Mouse (Mus musculus): ENCODE measurements around the gene Hc. TPM values are rescaled to one million over a fixed set of nuclear protein-coding genes. Genes with fewer than 3 reads are reported as not detected.

The Hc gene
- polyA plus RNA-seq, 1 experiment from 2014 or later: not detected

DNA sequence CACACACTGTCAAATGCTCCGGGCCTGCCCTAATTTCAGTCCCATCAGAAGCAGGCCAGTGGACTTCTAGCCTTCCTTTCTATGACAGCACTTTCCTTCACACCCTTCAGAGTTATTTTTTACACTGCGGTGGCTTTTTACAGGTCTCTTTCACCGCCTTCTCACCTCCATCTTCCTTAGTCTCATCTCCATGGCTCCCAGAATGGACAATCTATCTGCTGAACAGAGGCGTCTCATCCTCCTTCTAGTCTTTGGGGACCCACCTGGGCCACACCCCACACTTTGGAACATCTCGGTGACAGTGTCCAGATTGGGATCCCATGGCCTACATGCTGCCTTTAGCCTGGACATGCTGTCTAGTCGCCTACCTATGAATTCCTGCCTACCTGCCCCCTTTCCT is 100.3 kb downstream of the Hc start:
- Histone ChIP-seq H3K27ac (replicated peaks; ENCODE audit: low read depth, low read length) (no peak overlapping the region), H3K9ac (ENCODE audit: low read depth, low read length) (peak overlapping the region; percentile 59), H3K4me2 (ENCODE audit: low read depth, low read length) (peak overlapping the region; percentile 57), H3K9me3 (ENCODE audit: control insufficient read depth, low read length) (no peaks in the 10 kb centered on the region), H3K4me1 (ENCODE audit: control insufficient read depth, insufficient read depth, low read length) (peaks cover 9% of the 10 kb centered on the region; the same call in 1 of the 2 replicates), H3K27me3 (replicated peaks; ENCODE audit: control insufficient read depth, insufficient read depth, low read length) (0 out of 2 replicates have a peak, but pooled peaks cover 4% of the 10 kb centered on the region), H3K36me3 (ENCODE audit: control insufficient read depth, insufficient read depth, low read length) (no peaks in the 10 kb centered on the region), H3K4me3 (ENCODE audit: low read depth, low read length) (peak overlapping the region; percentile 31)
- ATAC-seq (ENCODE audit: low read depth): no peak
- no peak for DNase-seq (ENCODE audit: low spot score)
- WGBS: 61% methylated on average over 6 of the region's 6 CpGs

GRCm38 (mm10) chr2:34960466-34960865 is 100.8 kb downstream of the Hc start:
- no peaks in the 10 kb centered on the region for H3K9me3 ChIP-seq (ENCODE audit: control insufficient read depth, low read length)
- no peak for ATAC-seq (ENCODE audit: low read depth)
- 89% methylated on average over 3 of the region's 5 CpGs for WGBS

DNA sequence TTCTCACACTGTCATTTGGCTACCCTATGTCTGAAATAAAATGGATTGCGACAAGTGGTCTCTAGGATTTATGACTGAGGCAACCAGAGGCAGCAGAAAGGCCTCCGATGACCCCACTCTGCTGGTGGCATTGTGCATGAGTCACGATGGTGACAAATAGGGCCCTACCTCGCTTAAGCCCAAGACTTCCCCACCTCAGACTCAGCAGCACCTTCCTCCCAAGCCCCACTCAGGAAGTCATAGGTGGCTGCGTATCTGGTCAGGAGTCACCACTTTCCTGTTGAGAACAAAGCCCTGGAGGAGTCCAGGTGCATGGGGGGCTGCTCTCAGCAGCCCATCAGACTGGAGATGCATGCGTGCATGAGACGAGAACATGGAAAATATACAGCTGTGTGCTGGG is 102.7 kb downstream of the Hc start:
- H3K9ac ChIP-seq (ENCODE audit: low read depth, low read length): no peak overlapping the region
- no peak overlapping the region for H3K4me3 ChIP-seq (ENCODE audit: low read depth, low read length)
- no peaks in the 10 kb centered on the region for H3K9me3 ChIP-seq (ENCODE audit: control insufficient read depth, low read length)
- no peak for DNase-seq (ENCODE audit: low spot score)
- 0 out of 2 replicates have a peak, but pooled peaks cover 4% of the 10 kb centered on the region for H3K4me1 ChIP-seq (ENCODE audit: control insufficient read depth, insufficient read depth, low read length)
- H3K4me2 ChIP-seq (ENCODE audit: low read depth, low read length): no peak overlapping the region
- 87% methylated on average over 7 of the region's 7 CpGs for WGBS
- 0 out of 2 replicates have a peak, but pooled peaks cover 4% of the 10 kb centered on the region for H3K27me3 ChIP-seq (replicated peaks; ENCODE audit: control insufficient read depth, insufficient read depth, low read length)
- no peak overlapping the region for H3K27ac ChIP-seq (replicated peaks; ENCODE audit: low read depth, low read length)
- ATAC-seq (ENCODE audit: low read depth): no peak
- H3K36me3 ChIP-seq (ENCODE audit: control insufficient read depth, insufficient read depth, low read length): no peaks in the 10 kb centered on the region

More at GRCm38 (mm10) chr2:34960466-34960865, 100.8 kb downstream of the Hc start:
- Histone ChIP-seq H3K9ac (ENCODE audit: low read depth, low read length) (no peak overlapping the region), H3K27ac (replicated peaks; ENCODE audit: low read depth, low read length) (no peak overlapping the region), H3K27me3 (replicated peaks; ENCODE audit: control insufficient read depth, insufficient read depth, low read length) (0 out of 2 replicates have a peak, but pooled peaks cover 4% of the 10 kb centered on the region), H3K36me3 (ENCODE audit: control insufficient read depth, insufficient read depth, low read length) (no peaks in the 10 kb centered on the region), H3K4me2 (ENCODE audit: low read depth, low read length) (no peak overlapping the region), H3K4me3 (ENCODE audit: low read depth, low read length) (no peak overlapping the region), H3K4me1 (ENCODE audit: control insufficient read depth, insufficient read depth, low read length) (peaks cover 9% of the 10 kb centered on the region; the same call in 1 of the 2 replicates)
- DNase-seq (ENCODE audit: low spot score): no peak

DNA sequence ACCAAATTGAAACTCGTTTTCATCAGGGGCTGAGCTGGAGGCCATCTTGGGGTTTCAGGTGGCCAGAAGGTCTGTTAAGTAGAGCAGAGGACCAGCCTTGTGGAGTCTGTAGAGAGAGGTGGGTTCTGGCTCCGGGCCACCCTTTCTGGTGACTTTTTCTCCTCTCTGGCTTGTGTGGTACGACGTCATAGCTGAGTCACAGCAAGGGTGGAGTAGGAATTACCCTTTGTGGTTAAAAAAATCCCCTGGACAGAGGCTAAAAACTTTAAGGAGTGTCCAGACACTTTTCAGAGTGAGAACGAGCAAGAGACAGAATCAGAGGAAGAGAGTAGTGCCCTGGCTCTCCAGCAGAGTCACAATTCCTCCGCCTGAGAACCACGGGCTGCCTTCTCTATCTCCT is 103.2 kb downstream of the Hc start:
- no peak overlapping the region for H3K9ac ChIP-seq (ENCODE audit: low read depth, low read length)
- no peaks in the 10 kb centered on the region for H3K36me3 ChIP-seq (ENCODE audit: control insufficient read depth, insufficient read depth, low read length)
- no peak for DNase-seq (ENCODE audit: low spot score)
- no peak overlapping the region for H3K4me3 ChIP-seq (ENCODE audit: low read depth, low read length)
- H3K4me1 ChIP-seq (ENCODE audit: control insufficient read depth, insufficient read depth, low read length): 0 out of 2 replicates have a peak, but pooled peaks cover 4% of the 10 kb centered on the region
- 78% methylated on average over 7 of the region's 7 CpGs for WGBS
- H3K27me3 ChIP-seq (replicated peaks; ENCODE audit: control insufficient read depth, insufficient read depth, low read length): 0 out of 2 replicates have a peak, but pooled peaks cover 4% of the 10 kb centered on the region
- H3K4me2 ChIP-seq (ENCODE audit: low read depth, low read length): no peak overlapping the region
- no peaks in the 10 kb centered on the region for H3K9me3 ChIP-seq (ENCODE audit: control insufficient read depth, low read length)
- ATAC-seq (ENCODE audit: low read depth): no peak
- no peak overlapping the region for H3K27ac ChIP-seq (replicated peaks; ENCODE audit: low read depth, low read length)

DNA sequence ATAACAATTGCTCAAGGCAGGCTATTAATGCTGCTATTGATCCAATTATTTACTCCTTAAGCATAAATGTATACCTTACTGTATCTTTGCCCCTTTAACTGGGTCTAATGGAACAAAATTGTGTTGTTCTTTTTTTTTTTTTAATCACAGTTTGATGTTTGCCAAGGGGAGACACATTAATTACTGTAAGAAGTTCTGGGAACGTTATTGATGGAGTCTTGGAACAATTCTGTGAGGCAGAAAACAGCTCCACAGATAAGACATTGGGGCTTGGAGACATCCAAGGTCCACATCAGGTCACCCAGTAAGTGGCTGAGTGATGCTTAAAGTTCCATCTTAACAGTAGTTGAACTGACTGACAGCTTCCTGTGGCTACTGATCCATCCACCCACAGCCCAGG is 103.8 kb downstream of the Hc start:
- no peak overlapping the region for H3K4me3 ChIP-seq (ENCODE audit: low read depth, low read length)
- H3K9ac ChIP-seq (ENCODE audit: low read depth, low read length): no peak overlapping the region
- ATAC-seq (ENCODE audit: low read depth) (no peak), DNase-seq (ENCODE audit: low spot score) (no peak)
- 0 out of 2 replicates have a peak, but pooled peaks cover 4% of the 10 kb centered on the region for H3K27me3 ChIP-seq (replicated peaks; ENCODE audit: control insufficient read depth, insufficient read depth, low read length)
- 80% methylated on average over 1 of the region's 1 CpGs for WGBS
- 0 out of 2 replicates have a peak, but pooled peaks cover 4% of the 10 kb centered on the region for H3K4me1 ChIP-seq (ENCODE audit: control insufficient read depth, insufficient read depth, low read length)
- H3K27ac ChIP-seq (replicated peaks; ENCODE audit: low read depth, low read length): no peak overlapping the region
- H3K4me2 ChIP-seq (ENCODE audit: low read depth, low read length): no peak overlapping the region
- no peaks in the 10 kb centered on the region for H3K9me3 ChIP-seq (ENCODE audit: control insufficient read depth, low read length)
- no peaks in the 10 kb centered on the region for H3K36me3 ChIP-seq (ENCODE audit: control insufficient read depth, insufficient read depth, low read length)

DNA sequence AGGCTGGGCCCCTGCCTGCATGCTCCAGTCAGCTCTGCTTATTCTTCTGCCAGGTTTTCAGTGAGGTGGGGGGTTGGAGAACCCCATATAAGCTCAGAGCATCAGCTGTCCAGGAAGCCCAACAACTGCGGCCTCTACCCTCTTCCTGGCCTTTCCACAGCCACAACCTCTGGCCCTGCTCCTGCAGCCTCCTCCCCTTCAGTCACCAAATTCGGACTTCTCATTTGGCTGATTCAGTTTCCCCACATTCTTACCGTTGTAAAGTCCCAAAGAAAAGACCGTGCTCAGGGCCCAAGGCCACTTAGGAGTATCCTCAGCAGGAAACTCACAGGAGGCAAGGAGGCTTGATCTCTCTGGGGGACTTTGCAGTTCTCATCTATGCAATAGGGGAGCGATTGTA is 104.3 kb downstream of the Hc start:
- no peak for DNase-seq (ENCODE audit: low spot score)
- no peak overlapping the region for H3K4me3 ChIP-seq (ENCODE audit: low read depth, low read length)
- WGBS: 62% methylated on average over 5 of the region's 5 CpGs
- ATAC-seq (ENCODE audit: low read depth): no peak
- no peaks in the 10 kb centered on the region for H3K9me3 ChIP-seq (ENCODE audit: control insufficient read depth, low read length)
- H3K4me1 ChIP-seq (ENCODE audit: control insufficient read depth, insufficient read depth, low read length): 0 out of 2 replicates have a peak, but pooled peaks cover 4% of the 10 kb centered on the region
- no peak overlapping the region for H3K4me2 ChIP-seq (ENCODE audit: low read depth, low read length)
- H3K27me3 ChIP-seq (replicated peaks; ENCODE audit: control insufficient read depth, insufficient read depth, low read length): 0 out of 2 replicates have a peak, but pooled peaks cover 4% of the 10 kb centered on the region
- no peak overlapping the region for H3K27ac ChIP-seq (replicated peaks; ENCODE audit: low read depth, low read length)
- no peaks in the 10 kb centered on the region for H3K36me3 ChIP-seq (ENCODE audit: control insufficient read depth, insufficient read depth, low read length)
- no peak overlapping the region for H3K9ac ChIP-seq (ENCODE audit: low read depth, low read length)

DNA sequence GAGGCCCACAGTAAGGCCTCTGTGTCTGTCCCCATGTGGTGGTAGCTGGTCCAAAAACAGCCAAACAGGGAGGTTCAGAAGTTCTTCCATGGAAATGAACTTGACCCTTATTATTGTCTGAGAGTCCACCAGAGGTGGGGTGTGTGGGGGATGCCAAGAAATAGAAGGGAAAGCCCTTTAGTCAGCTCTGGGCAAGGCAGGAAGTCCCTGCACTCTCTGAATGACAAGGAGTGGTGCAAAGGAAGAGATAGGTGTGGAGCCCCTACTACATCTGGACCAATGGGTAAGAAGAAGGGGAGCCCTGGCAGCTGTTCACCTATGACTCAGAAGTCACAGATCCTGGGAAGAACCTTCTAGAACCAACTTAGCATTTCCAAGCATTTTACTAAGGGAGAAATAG is 106.9 kb downstream of the Hc start:
- no peak for ATAC-seq (ENCODE audit: low read depth)
- Histone ChIP-seq H3K27me3 (replicated peaks; ENCODE audit: control insufficient read depth, insufficient read depth, low read length) (no peaks in the 10 kb centered on the region), H3K36me3 (ENCODE audit: control insufficient read depth, insufficient read depth, low read length) (no peaks in the 10 kb centered on the region), H3K4me3 (ENCODE audit: low read depth, low read length) (no peak overlapping the region), H3K27ac (replicated peaks; ENCODE audit: low read depth, low read length) (no peak overlapping the region), H3K4me1 (ENCODE audit: control insufficient read depth, insufficient read depth, low read length) (no peaks in the 10 kb centered on the region), H3K9ac (ENCODE audit: low read depth, low read length) (no peak overlapping the region), H3K9me3 (ENCODE audit: control insufficient read depth, low read length) (no peaks in the 10 kb centered on the region), H3K4me2 (ENCODE audit: low read depth, low read length) (no peak overlapping the region)
- no peak for DNase-seq (ENCODE audit: low spot score)

DNA sequence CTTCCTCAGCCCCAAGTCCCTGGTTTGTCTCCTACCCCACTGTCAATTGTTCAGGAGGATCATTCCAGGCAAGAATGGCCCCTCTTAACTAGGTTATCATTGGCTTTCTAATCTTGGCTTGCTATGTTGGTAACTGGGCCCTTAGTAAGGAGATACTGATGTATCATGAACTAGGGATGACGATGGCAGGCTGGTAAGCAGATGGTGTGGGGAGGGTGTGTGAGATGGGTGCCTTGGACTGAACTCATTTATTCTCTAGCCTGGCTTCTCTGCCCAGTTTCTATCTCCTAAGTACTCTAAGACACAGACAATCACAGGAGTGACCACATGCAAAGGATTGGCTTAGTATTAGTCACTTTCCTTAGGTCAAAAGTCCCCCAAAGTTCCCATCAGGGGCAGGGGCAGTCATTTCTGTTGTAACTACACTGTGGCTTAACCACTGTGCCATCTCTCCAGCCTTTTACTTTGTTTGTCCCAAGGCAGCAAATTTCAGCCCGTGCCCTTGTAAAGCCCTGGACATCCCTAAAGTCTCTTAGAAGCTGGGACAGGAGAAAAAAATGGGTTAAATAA is 107.6 kb downstream of the Hc start:
- Histone ChIP-seq H3K9me3 (ENCODE audit: control insufficient read depth, low read length) (no peaks in the 10 kb centered on the region), H3K27ac (replicated peaks; ENCODE audit: low read depth, low read length) (no peak overlapping the region), H3K9ac (ENCODE audit: low read depth, low read length) (no peak overlapping the region), H3K4me3 (ENCODE audit: low read depth, low read length) (no peak overlapping the region), H3K4me1 (ENCODE audit: control insufficient read depth, insufficient read depth, low read length) (no peaks in the 10 kb centered on the region), H3K27me3 (replicated peaks; ENCODE audit: control insufficient read depth, insufficient read depth, low read length) (no peaks in the 10 kb centered on the region), H3K4me2 (ENCODE audit: low read depth, low read length) (no peak overlapping the region), H3K36me3 (ENCODE audit: control insufficient read depth, insufficient read depth, low read length) (no peaks in the 10 kb centered on the region)
- WGBS: 63% methylated on average over 2 of the region's 2 CpGs
- DNase-seq (ENCODE audit: low spot score) (no peak), ATAC-seq (ENCODE audit: low read depth) (no peak)

GRCm38 (mm10) chr2:34953018-34953417 is 108.2 kb downstream of the Hc start:
- H3K9ac ChIP-seq (ENCODE audit: low read depth, low read length): no peak overlapping the region
- no peak overlapping the region for H3K27ac ChIP-seq (replicated peaks; ENCODE audit: low read depth, low read length)
- H3K36me3 ChIP-seq (ENCODE audit: control insufficient read depth, insufficient read depth, low read length): no peaks in the 10 kb centered on the region
- 60% methylated on average over 4 of the region's 4 CpGs for WGBS
- no peaks in the 10 kb centered on the region for H3K9me3 ChIP-seq (ENCODE audit: control insufficient read depth, low read length)
- H3K4me1 ChIP-seq (ENCODE audit: control insufficient read depth, insufficient read depth, low read length): no peaks in the 10 kb centered on the region
- ATAC-seq (ENCODE audit: low read depth) (no peak), DNase-seq (ENCODE audit: low spot score) (no peak)
- no peaks in the 10 kb centered on the region for H3K27me3 ChIP-seq (replicated peaks; ENCODE audit: control insufficient read depth, insufficient read depth, low read length)
- H3K4me3 ChIP-seq (ENCODE audit: low read depth, low read length): no peak overlapping the region
- H3K4me2 ChIP-seq (ENCODE audit: low read depth, low read length): no peak overlapping the region
